Mouse (Mus musculus): ENCODE data around the gene Gm3594. TPM values are rescaled to one million over a fixed set of nuclear protein-coding genes. Genes with fewer than 3 reads are reported as not detected.

Gm3594 gene
- polyA plus RNA-seq, 1 experiment from 2014 or later, result not detected

Other genes with a start within 250 kb of the Gm3594 start
- gene Gm21560, start 225.3 kb downstream of the Gm3594 start, polyA plus RNA-seq (2016; fragmentation: Nextera tagmentation; extraction: Ambion mirVana), result not detected in 2 replicates
- 3.1 and 4.5 TPM in 2 replicates for gene Gm3411, start 157.4 kb downstream of the Gm3594 start, polyA plus RNA-seq (2016; fragmentation: Nextera tagmentation; extraction: Ambion mirVana)
- 0.26 TPM in 1 of 2 replicates, not detected in the other for gene Gm21103, start 139.8 kb downstream of the Gm3594 start, polyA plus RNA-seq (2016; fragmentation: Nextera tagmentation; extraction: Ambion mirVana)
- not detected in 2 replicates for gene Gm3618, start 100.9 kb downstream of the Gm3594 start, polyA plus RNA-seq (2016; fragmentation: Nextera tagmentation; extraction: Ambion mirVana)
- not detected in 2 replicates for gene Gm16440, start 54.3 kb downstream of the Gm3594 start, polyA plus RNA-seq (2016; fragmentation: Nextera tagmentation; extraction: Ambion mirVana)
- gene Gm3591, start 32.1 kb downstream of the Gm3594 start, polyA plus RNA-seq (2016; fragmentation: Nextera tagmentation; extraction: Ambion mirVana), result 2.7 and 3.2 TPM in 2 replicates
- gene Gm8356, start 92.7 kb upstream of the Gm3594 start, polyA plus RNA-seq (2016; fragmentation: Nextera tagmentation; extraction: Ambion mirVana), result not detected in 2 replicates
- gene Gm3629, start 146.0 kb upstream of the Gm3594 start, polyA plus RNA-seq (2016; fragmentation: Nextera tagmentation; extraction: Ambion mirVana), result 0.71 and 0.92 TPM in 2 replicates
- not detected in 2 replicates for gene Gm3460, start 177.8 kb upstream of the Gm3594 start, polyA plus RNA-seq (2016; fragmentation: Nextera tagmentation; extraction: Ambion mirVana)
- 0.26 TPM in 1 of 2 replicates, not detected in the other for gene Gm10251, start 239.6 kb upstream of the Gm3594 start, polyA plus RNA-seq (2016; fragmentation: Nextera tagmentation; extraction: Ambion mirVana)

Data from heart, embryonic 12.5 days (tissue).